Mouse (Mus musculus) bone marrow macrophage, adult 2 months (primary cell): Measurements from ENCODE around the gene Slc39a5.

ENCODE experiments used
- CTCF ChIP-seq: IDR thresholded peaks from 2 replicates; pipeline ENCODE4 v1.5.1; 2012; ENCODE audit warnings: low read depth, mild to moderate bottlenecking, low read length, moderate library complexity
- POLR2A ChIP-seq: IDR thresholded peaks from 2 replicates; pipeline ENCODE4 v1.6.1; 2012; ENCODE audit warnings: mild to moderate bottlenecking, low read depth, low read length, borderline replicate concordance

DNA sequence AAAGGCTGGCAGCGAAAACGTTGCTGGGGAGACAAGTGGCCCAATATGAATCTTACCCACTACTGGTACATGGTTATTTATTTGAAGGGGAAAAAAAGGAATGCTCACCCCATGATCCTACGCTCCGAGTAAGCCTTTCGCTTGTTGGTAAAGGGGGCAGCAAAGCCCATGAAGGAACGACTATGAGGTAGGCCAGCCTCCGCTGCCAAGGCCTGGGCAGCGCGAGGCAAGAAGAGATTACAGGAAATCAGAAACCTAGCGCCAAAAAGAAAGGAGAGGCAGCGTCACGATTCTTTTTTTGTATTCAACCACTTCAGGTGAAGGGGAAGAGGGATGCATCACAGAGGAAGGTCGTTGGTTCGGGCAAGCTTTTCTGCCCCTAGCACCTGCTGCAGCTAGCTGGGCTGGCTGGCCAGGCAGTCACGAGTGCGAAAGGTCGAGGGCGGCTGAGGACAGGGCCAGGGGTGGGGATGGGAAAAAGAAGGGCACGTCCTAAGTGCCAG, 33.1 kb downstream of the Slc39a5 start:
- TF ChIP-seq CTCF (no peak), POLR2A (no peak)
